Mouse (Mus musculus) testis, adult 2 months (tissue): Measurements from ENCODE around the gene 1700012B07Rik.

Experiments used
- CTCF ChIP-seq: fragments of 200-500 bp; IDR thresholded peaks from 2 replicates; pipeline ENCODE4 v1.5.1; 2012; ENCODE audit warnings: low read depth, mild to moderate bottlenecking, inconsistent platforms, low read length, moderate library complexity; ENCODE audit not compliant: control insufficient read depth, insufficient read depth, insufficient replicate concordance
- POLR2A ChIP-seq: fragments of 200-500 bp; IDR thresholded peaks from 2 replicates; pipeline ENCODE4 v1.6.1; 2012; ENCODE audit warnings: low read depth, mild to moderate bottlenecking, inconsistent platforms, low read length, moderate library complexity; ENCODE audit not compliant: control insufficient read depth

- no peak for TF ChIP-seq POLR2A
- TF ChIP-seq CTCF = no peak
Observed at GRCm38 (mm10) chr11:109771381-109771780, 56.5 kb downstream of the 1700012B07Rik start.
